Mouse (Mus musculus) MEL (cell line): Measurements from ENCODE around the gene Relt.

Experiments
- E2F4 ChIP-seq: IDR thresholded peaks from 2 replicates; pipeline ENCODE4 v1.6.1; 2011; ENCODE audit warnings: low read depth, low read length, improper control_type of control experiment, borderline replicate concordance
- ELF1 ChIP-seq: IDR thresholded peaks from 2 replicates; pipeline ENCODE4 v1.6.1; 2014; ENCODE audit warnings: low read depth, mild to moderate bottlenecking, inconsistent platforms, low read length, improper control_type of control experiment, moderate library complexity
- JUND ChIP-seq: IDR thresholded peaks from 2 replicates; pipeline ENCODE4 v1.6.1; 2011; ENCODE audit warnings: low read depth, mild to moderate bottlenecking, improper control_type of control experiment, low read length
- POLR2A ChIP-seq, 2 experiments: IDR thresholded peaks; 2 replicates each; pipeline ENCODE4 v1.6.1; 2011 to 2012; ENCODE audit warnings: low read length in 2 of 2, mild to moderate bottlenecking in 2 of 2, control low read depth in 1 of 2, improper control_type of control experiment in 1 of 2, low read depth in 1 of 2, moderate library complexity in 1 of 2; ENCODE audit not compliant: control insufficient read depth in 1 of 2, insufficient read depth in 1 of 2, poor library complexity in 1 of 2
- USF1 ChIP-seq: IDR thresholded peaks from 2 replicates; pipeline ENCODE4 v1.6.1; 2014; ENCODE audit warnings: low read depth, mild to moderate bottlenecking, inconsistent platforms, low read length, improper control_type of control experiment, moderate library complexity
- USF2 ChIP-seq, 2 experiments: IDR thresholded peaks; 2 replicates each; pipeline ENCODE4 v1.6.1; 2011 to 2012; ENCODE audit warnings: improper control_type of control experiment in 2 of 2, low read length in 2 of 2, borderline replicate concordance in 1 of 2, inconsistent platforms in 1 of 2, low read depth in 1 of 2, mild to moderate bottlenecking in 1 of 2; ENCODE audit not compliant: insufficient read depth in 1 of 2
- ZMIZ1 ChIP-seq: IDR thresholded peaks from 2 replicates; pipeline ENCODE4 v1.6.1; 2012; ENCODE audit warnings: low read depth, mild to moderate bottlenecking, inconsistent platforms, low read length, improper control_type of control experiment, moderate library complexity

DNA sequence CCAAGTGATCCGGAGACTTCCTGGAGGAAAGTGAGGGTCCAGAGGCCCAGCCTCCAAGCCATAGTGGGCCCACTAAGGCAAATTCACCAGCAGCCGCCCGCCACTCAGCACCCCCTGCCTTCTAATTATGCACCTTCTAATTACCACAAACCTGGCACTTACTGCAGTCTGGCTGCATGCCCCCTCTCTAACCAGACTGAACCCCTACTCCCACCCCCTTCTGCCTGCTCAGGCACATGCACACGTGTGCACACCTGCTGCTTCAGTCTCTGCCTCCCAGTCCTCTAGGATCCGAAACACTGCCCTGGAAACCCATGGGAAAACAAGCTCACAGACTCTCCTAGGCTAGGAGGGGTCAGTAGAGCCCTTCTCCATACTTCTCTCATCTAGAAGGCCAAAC, 8.4 kb downstream of the Relt start:
- TF ChIP-seq POLR2A (IDR thresholded peaks at IDR 0.05; ENCODE audit: control insufficient read depth in 1 of 2, insufficient read depth in 1 of 2, low read depth in 1 of 2, low read length in 2 of 2, poor library complexity in 1 of 2): no peak
- TF ChIP-seq USF1: no peak
- TF ChIP-seq ELF1: no peak
- no peak for TF ChIP-seq JUND
- TF ChIP-seq E2F4: no peak
- no peak for TF ChIP-seq ZMIZ1
- no peak for TF ChIP-seq USF2 (IDR thresholded peaks at IDR 0.05; ENCODE audit: borderline replicate concordance in 1 of 2, insufficient read depth in 1 of 2, low read depth in 1 of 2, low read length in 2 of 2)
